Mouse (Mus musculus) bone marrow macrophage, adult 2 months (primary cell): Measurements from ENCODE around the gene Spice1. TPM values are rescaled to one million over a fixed set of nuclear protein-coding genes. Genes with fewer than 3 reads are reported as not detected.

Experiments used
- H3K27ac ChIP-seq: 2 replicates; pipeline ENCODE4 v1.5.1; 2012; ENCODE audit warnings: low read depth, low read length; ENCODE audit not compliant: insufficient read depth
- H3K4me1 ChIP-seq: 2 replicates; pipeline ENCODE4 v1.6.1; 2012; ENCODE audit warnings: low read length; ENCODE audit not compliant: control insufficient read depth, insufficient read depth
- H3K4me3 ChIP-seq: 2 replicates; pipeline ENCODE4 v1.5.1; 2012; ENCODE audit warnings: mild to moderate bottlenecking, low read length, moderate library complexity; ENCODE audit not compliant: insufficient read depth
- CTCF ChIP-seq: IDR thresholded peaks from 2 replicates; pipeline ENCODE4 v1.5.1; 2012; ENCODE audit warnings: low read depth, mild to moderate bottlenecking, low read length, moderate library complexity
- POLR2A ChIP-seq: IDR thresholded peaks from 2 replicates; pipeline ENCODE4 v1.6.1; 2012; ENCODE audit warnings: mild to moderate bottlenecking, low read depth, low read length, borderline replicate concordance
- polyA plus RNA-seq: library from polyadenylated mRNA; stranded (reverse); fragments of >200 nt; gene quantifications from 2 replicates; pipeline ENCODE4 v1.2.4, GENCODE M21; 2012; ENCODE audit not compliant: missing spikeins, insufficient read depth, insufficient read length

Gene Spice1
- polyA plus RNA-seq, result 22.5 and 24.1 TPM in 2 replicates

- TF ChIP-seq POLR2A (no peak), CTCF (no peak)
- peak within 1 kb of the TSS; percentile 71 for H3K27ac ChIP-seq
- H3K4me3 ChIP-seq, result peak within 1 kb of the TSS; percentile 76
- H3K4me1 ChIP-seq, result peaks cover 22% of the 10 kb centered on the region
Measured at GRCm38 (mm10) chr16:44347071-44347901, at the start of gene Spice1. Spice1 (plus strand) TSS chr16:44347121.

- Histone ChIP-seq H3K4me1 (no peaks in the 10 kb centered on the region), H3K27ac (no peak overlapping the region), H3K4me3 (no peak overlapping the region)
- TF ChIP-seq POLR2A (no peak), CTCF (no peak)
Measured at GRCm38 (mm10) chr16:44299438-44300093, 47.4 kb upstream of the Spice1 start.

GRCm38 (mm10) chr16:44302126-44302892, 44.6 kb upstream of the Spice1 start:
- Histone ChIP-seq H3K27ac (no peak overlapping the region), H3K4me3 (no peak overlapping the region)
- no peak for TF ChIP-seq CTCF
- no peak for TF ChIP-seq POLR2A

GRCm38 (mm10) chr16:44303822-44304221, 43.1 kb upstream of the Spice1 start:
- TF ChIP-seq CTCF (no peak), POLR2A (no peak)
- Histone ChIP-seq H3K27ac (no peak overlapping the region), H3K4me1 (no peaks in the 10 kb centered on the region), H3K4me3 (no peak overlapping the region)

More at GRCm38 (mm10) chr16:44302126-44302892, 44.6 kb upstream of the Spice1 start:
- H3K4me1 ChIP-seq, result no peaks in the 10 kb centered on the region

GRCm38 (mm10) chr16:44305606-44306005, 41.3 kb upstream of the Spice1 start:
- Histone ChIP-seq H3K4me3 (no peak overlapping the region), H3K27ac (no peak overlapping the region), H3K4me1 (no peaks in the 10 kb centered on the region)
- no peak for TF ChIP-seq CTCF
- TF ChIP-seq POLR2A, result no peak

- Histone ChIP-seq H3K27ac (no peak overlapping the region), H3K4me3 (no peak overlapping the region), H3K4me1 (no peaks in the 10 kb centered on the region)
- no peak for TF ChIP-seq POLR2A
Measured at GRCm38 (mm10) chr16:44313422-44313821, 33.5 kb upstream of the Spice1 start.

GRCm38 (mm10) chr16:44316350-44316749, 30.6 kb upstream of the Spice1 start:
- Histone ChIP-seq H3K4me1 (no peaks in the 10 kb centered on the region), H3K4me3 (no peak overlapping the region), H3K27ac (no peak overlapping the region)
- TF ChIP-seq CTCF (no peak), POLR2A (no peak)

- no peak overlapping the region for H3K27ac ChIP-seq
- H3K4me1 ChIP-seq, result no peaks in the 10 kb centered on the region
- TF ChIP-seq POLR2A (no peak), CTCF (no peak)
- no peak overlapping the region for H3K4me3 ChIP-seq
Measured at GRCm38 (mm10) chr16:44320232-44320631, 26.7 kb upstream of the Spice1 start.

- H3K4me1 ChIP-seq, result no peaks in the 10 kb centered on the region
- no peak overlapping the region for H3K27ac ChIP-seq
- no peak overlapping the region for H3K4me3 ChIP-seq
- no peak for TF ChIP-seq CTCF
Measured at GRCm38 (mm10) chr16:44328644-44329043, 18.3 kb upstream of the Spice1 start.
